Mouse (Mus musculus) lung, embryonic 15.5 days (tissue): Measurements from ENCODE around the gene Ncapg. TPM values are rescaled to one million over a fixed set of nuclear protein-coding genes. Genes with fewer than 3 reads are reported as not detected.
"Not testable (repeated sequence)": the region's sequence is repeated elsewhere in the genome, so short reads cannot be mapped to it uniquely, and the experiment has no call there.

Source experiments
- ATAC-seq: fragments of 200-750 bp; cut with Nextera tagmentation; 2 replicates; pipeline ENCODE4 v1.8.0; 2017; ENCODE audit warnings: moderate number of reproducible peaks, borderline replicate concordance; ENCODE audit not compliant: low FRiP score, low TSS enrichment; ENCODE audit errors: extremely low read depth
- H3K27ac ChIP-seq: fragments of 300-500 bp; sonication (generic); 2 replicates; pipeline ENCODE4 v1.5.1; 2015; ENCODE audit warnings: moderate library complexity, mild to moderate bottlenecking, inconsistent platforms
- H3K27me3 ChIP-seq: fragments of 300-500 bp; sonication (generic); 2 replicates; pipeline ENCODE4 v1.6.1; 2015; ENCODE audit warnings: inconsistent platforms
- H3K36me3 ChIP-seq: fragments of 300-500 bp; sonication (generic); 2 replicates; pipeline ENCODE4 v1.6.1; 2015; ENCODE audit warnings: inconsistent platforms
- H3K4me1 ChIP-seq: fragments of 300-500 bp; sonication (generic); 2 replicates; pipeline ENCODE4 v1.6.1; 2015; ENCODE audit warnings: inconsistent platforms
- H3K4me2 ChIP-seq: fragments of 300-500 bp; sonication (generic); 2 replicates; pipeline ENCODE4 v1.6.1; 2015; ENCODE audit warnings: inconsistent platforms, mild to moderate bottlenecking, moderate library complexity
- H3K4me3 ChIP-seq: fragments of 300-500 bp; sonication (generic); 2 replicates; pipeline ENCODE4 v1.5.1; 2015; ENCODE audit warnings: mild to moderate bottlenecking, inconsistent platforms
- H3K9ac ChIP-seq: fragments of 300-500 bp; sonication (generic); 2 replicates; pipeline ENCODE4 v1.6.1; 2015; ENCODE audit warnings: inconsistent platforms
- H3K9me3 ChIP-seq: fragments of 300-500 bp; sonication (generic); 2 replicates; pipeline ENCODE4 v1.6.1; 2016; ENCODE audit warnings: inconsistent platforms
- WGBS: fragments of 180-500 bp; shearing (Covaris S2); methylation state at CpG from one replicate; pipeline ENCODE4 v1.1.7; 2015; 5-methylcytosine and 5-hydroxymethylcytosine counted together
- polyA plus RNA-seq: library from polyadenylated mRNA; unstranded; fragments of >200 nt; fragmentation: Nextera tagmentation; extraction: Ambion mirVana; gene quantifications from 2 replicates; pipeline ENCODE4 v1.2.1, GENCODE M21; 2015

Ncapg gene
- 67.5 and 71.1 TPM in 2 replicates for polyA plus RNA-seq

DNA sequence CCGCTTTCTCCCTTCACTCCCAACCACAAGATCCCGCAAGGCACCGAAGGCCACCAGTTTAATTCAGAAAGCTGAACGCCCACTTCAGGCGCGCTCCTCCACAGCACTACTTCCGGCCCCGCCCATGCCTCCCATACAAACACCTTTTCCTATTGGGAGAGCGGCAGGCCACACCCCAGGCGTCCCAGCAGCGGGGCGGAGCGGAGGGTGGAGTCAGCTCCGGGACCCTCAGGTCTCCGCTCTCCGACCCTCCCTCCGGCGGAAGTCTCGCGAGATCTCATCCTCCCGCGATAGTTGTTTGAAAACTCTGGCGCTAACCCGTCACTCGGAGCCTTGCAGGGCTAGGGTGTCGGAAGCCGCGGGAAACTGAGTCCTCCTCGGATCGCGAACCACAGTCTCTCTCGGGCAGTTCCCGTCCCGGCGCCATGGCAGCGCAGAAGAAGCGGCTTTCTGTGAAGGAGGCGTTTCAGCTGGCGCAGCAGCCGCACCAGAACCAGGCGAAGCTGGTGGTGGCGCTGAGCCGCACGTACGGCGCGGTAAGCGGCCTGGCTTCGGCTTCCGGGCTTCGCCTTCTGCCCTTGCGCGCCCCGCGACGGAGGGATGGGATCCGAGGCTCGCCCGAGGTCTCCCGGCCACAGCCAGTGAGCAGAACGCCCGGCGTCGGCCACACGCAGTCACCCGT, at the start of gene Ncapg:
TSS of gene Ncapg (plus strand) at position 322 of the 682 bp plus-strand sequence.
- WGBS: under 1% methylated on average over 66 of the region's 66 CpGs
- H3K36me3 ChIP-seq: 0 out of 2 replicates have a peak, but pooled peaks cover 3% of the 10 kb centered on the region
- H3K4me3 ChIP-seq: peak within 1 kb of the TSS; percentile 73
- H3K9ac ChIP-seq: peak within 1 kb of the TSS; percentile 77
- H3K4me2 ChIP-seq: peak within 1 kb of the TSS; percentile 79
- peak within 1 kb of the TSS; percentile 90 for H3K27ac ChIP-seq
- H3K27me3 ChIP-seq: no peaks in the 10 kb centered on the region
- peak; percentile 100 for ATAC-seq
- H3K4me1 ChIP-seq: peaks cover 12% of the 10 kb centered on the region
- no peaks in the 10 kb centered on the region for H3K9me3 ChIP-seq

DNA sequence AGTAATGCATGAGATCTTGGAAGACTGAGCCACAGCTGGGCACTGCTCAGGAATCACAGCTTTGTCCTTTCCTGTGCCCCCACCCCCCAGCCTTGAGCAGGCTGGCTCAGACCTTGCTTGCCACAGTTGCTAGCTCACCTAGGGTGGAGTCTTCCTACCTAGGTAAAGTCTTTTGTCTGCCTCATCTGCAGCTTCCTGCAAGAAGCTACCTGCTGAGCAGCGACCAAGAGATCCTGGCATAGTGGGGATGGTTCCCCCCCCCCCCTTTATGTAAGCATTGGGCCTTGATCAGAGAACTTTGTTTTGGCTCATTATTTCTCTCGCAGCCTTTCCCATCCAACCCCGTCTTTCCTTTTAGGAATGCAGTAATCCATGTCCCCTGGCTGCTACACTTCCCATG, 48.2 kb upstream of the Ncapg start:
- no peak overlapping the region for H3K9ac ChIP-seq
- H3K4me2 ChIP-seq: no peak overlapping the region
- H3K4me3 ChIP-seq: no peak overlapping the region
- WGBS: 47% methylated on average over 3 of the region's 3 CpGs
- H3K27me3 ChIP-seq: no peaks in the 10 kb centered on the region
- H3K27ac ChIP-seq: no peak overlapping the region
- no peaks in the 10 kb centered on the region for H3K9me3 ChIP-seq
- no peaks in the 10 kb centered on the region for H3K36me3 ChIP-seq
- no peak for ATAC-seq
- H3K4me1 ChIP-seq: no peaks in the 10 kb centered on the region

DNA sequence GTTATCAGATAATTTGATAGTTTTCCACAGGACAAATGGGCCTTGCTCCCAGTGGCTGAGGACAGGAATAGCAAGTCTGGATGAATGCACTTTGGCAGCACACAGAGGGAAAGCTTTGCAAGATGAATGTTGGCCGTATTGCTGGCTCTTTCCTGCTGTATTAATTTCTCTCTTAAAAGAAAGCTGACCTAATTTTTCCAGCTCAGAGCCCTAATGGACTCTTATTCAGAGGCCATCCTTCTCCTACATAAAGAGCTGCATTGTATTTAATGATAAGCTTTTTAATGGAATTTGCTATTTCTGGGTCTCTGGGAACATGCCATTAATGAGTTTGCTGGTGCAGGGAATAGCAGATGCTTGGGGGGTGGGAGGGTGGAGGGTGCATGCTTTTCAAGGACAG, 41.9 kb upstream of the Ncapg start:
- H3K4me3 ChIP-seq: no peak overlapping the region
- no peaks in the 10 kb centered on the region for H3K36me3 ChIP-seq
- H3K9me3 ChIP-seq: no peaks in the 10 kb centered on the region
- H3K4me1 ChIP-seq: no peaks in the 10 kb centered on the region
- WGBS: 61% methylated on average over 1 of the region's 1 CpGs
- H3K27ac ChIP-seq: no peak overlapping the region
- H3K4me2 ChIP-seq: no peak overlapping the region
- H3K27me3 ChIP-seq: no peaks in the 10 kb centered on the region
- no peak overlapping the region for H3K9ac ChIP-seq
- no peak for ATAC-seq

DNA sequence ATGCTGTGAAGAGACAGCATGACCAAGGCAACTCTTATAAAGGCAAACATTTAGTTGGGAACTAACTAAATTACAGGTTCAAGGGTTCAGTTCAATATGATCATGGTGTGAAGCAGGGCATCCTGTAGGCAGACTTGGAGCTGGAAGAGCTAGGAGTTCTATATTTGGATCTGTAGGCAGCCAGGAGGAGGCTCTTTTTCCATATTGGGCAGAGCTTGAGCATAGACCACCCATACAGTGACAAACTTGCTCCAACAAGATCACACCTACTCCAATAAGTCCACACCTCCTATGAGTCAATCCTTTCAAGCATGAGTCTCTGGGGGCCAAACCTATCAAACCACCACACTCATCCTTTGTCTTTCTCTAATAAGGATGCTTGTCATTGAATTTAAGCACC, 40.2 kb upstream of the Ncapg start:
- no peaks in the 10 kb centered on the region for H3K36me3 ChIP-seq
- H3K27ac ChIP-seq: no peak overlapping the region
- no peak overlapping the region for H3K4me3 ChIP-seq
- H3K4me1 ChIP-seq: no peaks in the 10 kb centered on the region
- H3K9me3 ChIP-seq: no peaks in the 10 kb centered on the region
- no peak overlapping the region for H3K9ac ChIP-seq
- H3K4me2 ChIP-seq: no peak overlapping the region
- no peak for ATAC-seq
- H3K27me3 ChIP-seq: no peaks in the 10 kb centered on the region

DNA sequence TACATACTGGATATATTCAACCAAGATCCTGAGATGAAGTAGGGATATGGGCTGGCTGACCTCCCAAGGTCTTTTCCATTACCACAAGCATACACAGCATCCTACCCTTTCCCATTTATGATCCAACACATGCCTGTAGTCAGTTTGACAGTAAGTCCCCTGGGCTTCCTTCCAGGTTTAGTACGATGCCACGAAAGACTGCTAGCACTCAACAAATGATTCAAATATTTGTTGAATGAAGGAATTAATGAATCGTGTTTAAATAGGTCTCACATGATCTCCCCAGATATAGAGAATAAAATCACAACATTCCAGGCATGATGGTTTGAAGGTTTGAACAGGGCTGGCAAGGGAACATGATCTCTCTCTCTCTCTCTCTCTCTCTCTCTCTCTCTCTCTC, 31.3 kb upstream of the Ncapg start:
- H3K4me1 ChIP-seq: peaks cover 5% of the 10 kb centered on the region; the same call in 1 of the 2 replicates
- no peak for ATAC-seq
- H3K4me3 ChIP-seq: no peak overlapping the region
- H3K9me3 ChIP-seq: no peaks in the 10 kb centered on the region
- peaks cover 17% of the 10 kb centered on the region for H3K27me3 ChIP-seq
- 24% methylated on average over 3 of the region's 3 CpGs for WGBS
- no peaks in the 10 kb centered on the region for H3K36me3 ChIP-seq
- no peak overlapping the region for H3K27ac ChIP-seq
- H3K9ac ChIP-seq: no peak overlapping the region
- H3K4me2 ChIP-seq: peak overlapping the region; percentile 97

DNA sequence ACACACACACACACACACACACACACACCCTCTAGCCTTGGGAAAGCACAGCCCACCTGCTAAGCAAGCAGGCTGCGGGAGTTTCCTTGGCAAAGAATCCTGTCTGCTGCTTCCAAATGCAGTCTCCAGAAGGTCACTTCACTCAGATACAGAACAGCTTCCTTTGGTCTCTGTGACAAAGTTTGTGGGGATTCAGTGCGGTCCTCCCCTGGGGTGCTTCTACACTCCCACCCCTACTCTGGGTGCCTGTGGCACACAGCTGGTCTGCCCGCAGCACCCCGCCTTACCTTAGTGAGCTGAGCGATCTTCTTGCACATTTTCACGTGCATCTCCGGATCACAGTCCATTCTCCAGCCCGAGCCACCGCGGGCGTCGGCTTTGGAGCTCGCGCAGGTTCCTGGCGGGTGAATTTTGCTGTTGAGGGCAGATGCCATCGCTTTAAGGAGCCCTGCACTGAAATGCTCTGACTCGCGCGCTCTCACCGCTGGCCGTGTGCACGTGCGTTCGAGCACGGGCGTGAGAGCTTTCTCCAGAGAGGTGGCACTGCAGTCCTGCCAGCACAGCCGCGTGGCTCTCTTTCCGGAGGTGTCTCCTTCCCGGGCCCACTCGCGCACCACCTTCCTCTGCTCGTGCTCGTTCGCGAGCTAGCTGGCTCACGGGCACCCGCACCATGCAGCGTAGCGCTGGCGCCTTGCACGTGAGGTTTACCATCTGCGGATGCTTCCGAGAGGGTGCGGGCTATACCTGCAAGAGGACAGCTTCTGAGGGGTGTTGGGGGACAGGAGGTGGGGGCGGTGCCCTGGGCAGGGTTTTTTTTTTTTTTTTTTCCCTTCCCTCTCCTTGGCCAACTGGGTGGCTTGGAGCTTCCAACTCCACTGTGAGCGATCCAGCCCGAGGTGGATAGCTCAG, 30.7 kb upstream of the Ncapg start, which contains the start of gene Fam184b:
TSS of gene Fam184b (minus strand) at position 809 of the 909 bp plus-strand sequence.
- H3K4me3 ChIP-seq: peak within 1 kb of the TSS; percentile 53
- H3K27ac ChIP-seq: no peak within 1 kb of the TSS
- H3K4me1 ChIP-seq: peaks cover 5% of the 10 kb centered on the region; the same call in 1 of the 2 replicates
- H3K9me3 ChIP-seq: no peaks in the 10 kb centered on the region
- peak within 1 kb of the TSS; percentile 97 for H3K4me2 ChIP-seq
- under 1% methylated on average over 48 of the region's 48 CpGs for WGBS
- H3K27me3 ChIP-seq: peaks cover 17% of the 10 kb centered on the region
- peak; percentile 55 for ATAC-seq
- H3K9ac ChIP-seq: peak within 1 kb of the TSS; percentile 15; the same call in 1 of the 2 replicates
- H3K36me3 ChIP-seq: no peaks in the 10 kb centered on the region

DNA sequence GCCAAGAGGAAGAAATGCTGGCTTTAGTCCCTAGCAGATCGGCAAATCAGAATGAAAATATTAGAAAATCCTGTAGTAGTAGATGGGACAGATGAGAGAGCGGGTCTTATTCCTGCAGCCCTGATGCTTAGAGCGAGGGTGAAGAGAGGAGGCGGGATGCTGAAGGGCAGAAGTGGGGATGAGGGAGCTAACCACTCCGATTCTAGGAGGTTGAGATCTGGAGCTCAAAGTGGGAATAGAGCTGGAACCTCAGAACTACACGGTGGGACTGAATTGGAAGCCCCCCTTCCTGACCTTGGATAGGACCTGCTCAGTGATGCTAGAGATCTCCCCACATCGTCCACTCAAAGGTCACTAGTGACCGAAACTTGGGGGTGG, 30.0 kb upstream of the Ncapg start:
- Histone ChIP-seq H3K27me3 (peaks cover 17% of the 10 kb centered on the region), H3K9me3 (no peaks in the 10 kb centered on the region), H3K9ac (no peak overlapping the region), H3K27ac (no peak overlapping the region), H3K4me2 (peak overlapping the region; percentile 97), H3K36me3 (no peaks in the 10 kb centered on the region), H3K4me3 (peak overlapping the region; percentile 53), H3K4me1 (peaks cover 5% of the 10 kb centered on the region; the same call in 1 of the 2 replicates)
- 2% methylated on average over 8 of the region's 8 CpGs for WGBS
- ATAC-seq: no peak

DNA sequence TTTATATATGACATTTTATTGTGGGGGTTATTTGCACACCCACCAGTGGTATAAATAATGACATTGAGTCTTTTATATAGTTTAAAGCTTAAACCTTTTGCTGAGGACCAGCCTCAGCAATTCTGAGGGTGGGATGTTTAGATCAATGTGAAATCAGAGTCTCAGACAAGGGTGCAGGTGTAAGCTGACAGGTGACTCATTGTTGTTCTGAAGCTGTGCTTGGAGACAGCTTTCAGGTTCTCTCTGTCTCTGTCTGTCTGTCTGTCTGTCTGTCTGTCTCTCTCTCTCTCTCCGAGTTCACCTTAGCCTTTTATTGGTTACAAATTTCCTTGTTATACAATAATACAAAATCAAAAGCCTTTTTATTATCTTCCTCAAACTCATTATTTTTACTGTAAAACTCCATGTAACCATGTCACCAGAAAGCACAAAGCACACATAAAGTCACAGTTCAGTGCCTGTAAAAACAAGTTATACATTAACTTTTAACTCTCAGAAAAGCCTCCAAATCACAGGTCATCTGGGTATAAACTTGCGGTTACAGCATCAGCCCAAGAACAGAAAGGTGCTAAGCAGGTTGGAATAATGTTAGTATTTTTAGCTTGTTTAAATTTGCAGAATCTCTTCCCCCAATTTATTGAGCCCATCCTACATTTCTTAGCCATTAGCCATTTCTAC, 18.6 kb upstream of the Ncapg start:
- Histone ChIP-seq H3K27ac (no peak overlapping the region), H3K9me3 (no peaks in the 10 kb centered on the region), H3K4me1 (no peaks in the 10 kb centered on the region), H3K9ac (no peak overlapping the region), H3K36me3 (no peaks in the 10 kb centered on the region), H3K4me3 (no peak overlapping the region), H3K27me3 (no peaks in the 10 kb centered on the region), H3K4me2 (no peak overlapping the region)
- 87% methylated on average over 2 of the region's 2 CpGs for whole genome bisulfite sequencing
- ATAC-seq: no peak

DNA sequence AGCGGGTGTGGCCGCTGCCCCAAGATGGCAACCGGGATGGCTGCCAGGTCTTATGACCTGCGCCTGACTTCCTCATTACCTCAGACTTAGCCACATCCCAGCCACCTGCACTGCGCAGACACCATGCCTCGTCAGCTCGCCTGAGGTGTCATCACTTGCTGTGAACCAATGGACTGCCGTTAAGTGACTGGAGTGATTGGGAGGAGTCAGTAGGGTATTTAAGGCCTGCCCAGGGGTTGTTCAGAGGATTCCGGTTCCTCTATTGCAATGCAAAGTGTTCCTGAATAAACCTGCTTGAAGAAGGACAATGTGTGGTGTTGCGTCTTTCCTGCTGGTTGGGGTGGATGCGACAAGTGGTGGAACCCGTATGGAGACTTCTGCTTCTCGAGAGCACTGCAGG, 11.3 kb upstream of the Ncapg start:
- H3K4me2 ChIP-seq, H3K27ac ChIP-seq, ATAC-seq, H3K36me3 ChIP-seq, H3K4me3 ChIP-seq, H3K9me3 ChIP-seq, H3K4me1 ChIP-seq, H3K9ac ChIP-seq, H3K27me3 ChIP-seq: not testable (repeated sequence)
- 93% methylated on average over 13 of the region's 13 CpGs for WGBS

DNA sequence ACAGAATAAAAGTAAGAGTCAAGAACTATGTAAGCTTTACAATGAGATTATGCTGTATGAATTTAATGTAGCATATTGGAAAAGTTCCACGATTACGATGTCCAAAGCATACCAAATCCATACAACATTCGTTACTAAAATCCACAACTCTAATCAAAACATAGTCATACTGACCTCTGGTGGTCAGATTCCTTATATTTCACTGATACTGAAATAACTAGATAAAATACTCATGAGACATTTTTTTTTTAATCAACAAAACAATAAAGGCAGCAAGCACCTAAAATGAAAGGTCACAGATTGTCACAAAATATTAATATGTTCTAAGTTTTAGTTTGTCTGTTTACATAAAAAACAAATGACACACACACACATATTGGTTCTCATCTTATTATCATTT, 1.4 kb upstream of the Ncapg start:
- peak overlapping the region; percentile 79 for H3K4me2 ChIP-seq
- H3K27ac ChIP-seq: no peak overlapping the region
- no peak overlapping the region for H3K9ac ChIP-seq
- H3K36me3 ChIP-seq: 0 out of 2 replicates have a peak, but pooled peaks cover 3% of the 10 kb centered on the region
- peaks cover 12% of the 10 kb centered on the region for H3K4me1 ChIP-seq
- H3K4me3 ChIP-seq: peak overlapping the region; percentile 73; the same call in 1 of the 2 replicates
- WGBS: 20% methylated on average over 3 of the region's 3 CpGs
- no peaks in the 10 kb centered on the region for H3K9me3 ChIP-seq
- ATAC-seq: no peak
- no peaks in the 10 kb centered on the region for H3K27me3 ChIP-seq

DNA sequence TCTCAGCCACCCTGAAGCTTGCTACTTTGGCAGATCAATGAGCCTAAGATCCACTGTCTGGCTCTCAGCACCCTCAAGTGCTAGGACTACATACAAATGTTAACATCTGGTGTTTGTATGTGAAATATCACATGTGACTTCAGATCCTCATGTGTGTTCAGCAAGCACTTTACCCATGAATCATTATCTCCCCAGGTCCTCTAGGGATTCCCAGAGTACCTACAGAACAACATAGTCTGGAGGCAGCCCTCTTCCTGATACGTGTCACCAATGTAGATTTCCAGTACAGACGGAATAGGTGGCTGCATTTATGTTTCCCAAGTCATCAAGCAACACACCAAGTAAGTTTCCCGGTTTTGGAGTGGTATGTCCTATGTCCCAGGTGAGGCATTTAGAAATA, 888 bp upstream of the Ncapg start:
- H3K36me3 ChIP-seq: 0 out of 2 replicates have a peak, but pooled peaks cover 3% of the 10 kb centered on the region
- H3K9ac ChIP-seq: peak overlapping the region; percentile 64
- no peaks in the 10 kb centered on the region for H3K27me3 ChIP-seq
- H3K4me2 ChIP-seq: peak overlapping the region; percentile 79
- peaks cover 12% of the 10 kb centered on the region for H3K4me1 ChIP-seq
- H3K9me3 ChIP-seq: no peaks in the 10 kb centered on the region
- 1% methylated on average over 3 of the region's 3 CpGs for WGBS
- peak overlapping the region; percentile 85 for H3K27ac ChIP-seq
- no peak for ATAC-seq
- peak overlapping the region; percentile 73 for H3K4me3 ChIP-seq
